Mouse (Mus musculus) forebrain, postnatal 0 days (tissue): ENCODE measurements at regions not wholly inside any gene's neighbourhood (a gene's known extent, or its start where the extent isn't known, plus 50 kb on each side); places are given as distances from the start of the nearest gene placed in this dataset.

Experiments
- ATAC-seq: fragments of 200-750 bp; cut with Nextera tagmentation; 2 replicates; pipeline ENCODE4 v1.8.0; 2017; ENCODE audit warnings: mild to moderate bottlenecking, moderate library complexity
- DNase-seq: peaks from one replicate; pipeline ENCODE4 v3.0.0-alpha.2; 2015
- H3K27ac ChIP-seq: fragments of 300-500 bp; sonication (generic); 2 replicates; pipeline ENCODE4 v1.5.1; 2014; ENCODE audit warnings: low read depth, mild to moderate bottlenecking, antibody characterized with exemption, low read length, moderate library complexity, mixed read lengths
- H3K27me3 ChIP-seq: fragments of 300-500 bp; sonication (generic); 2 replicates; pipeline ENCODE4 v1.6.1; 2014; ENCODE audit warnings: mild to moderate bottlenecking, low read length, mixed read lengths; ENCODE audit not compliant: insufficient read depth
- H3K36me3 ChIP-seq: fragments of 300-500 bp; sonication (generic); 2 replicates; pipeline ENCODE4 v1.6.1; 2014; ENCODE audit warnings: mild to moderate bottlenecking, moderate library complexity; ENCODE audit not compliant: insufficient read depth
- H3K4me1 ChIP-seq: fragments of 300-500 bp; sonication (generic); 2 replicates; pipeline ENCODE4 v1.6.1; 2014; ENCODE audit warnings: antibody characterized with exemption; ENCODE audit not compliant: insufficient read depth
- H3K4me2 ChIP-seq: fragments of 300-500 bp; sonication (generic); 2 replicates; pipeline ENCODE4 v1.6.1; 2014; ENCODE audit warnings: low read depth, mild to moderate bottlenecking, moderate library complexity
- H3K4me3 ChIP-seq: fragments of 300-500 bp; sonication (generic); 2 replicates; pipeline ENCODE4 v1.5.1; 2014; ENCODE audit warnings: low read depth, low read length, mixed read lengths
- H3K9ac ChIP-seq: fragments of 300-500 bp; sonication (generic); 2 replicates; pipeline ENCODE4 v1.6.1; 2014; ENCODE audit warnings: mild to moderate bottlenecking
- H3K9me3 ChIP-seq: fragments of 300-500 bp; sonication (generic); 2 replicates; pipeline ENCODE4 v1.6.1; 2016; ENCODE audit warnings: low read length
- CTCF ChIP-seq: sonication (generic); IDR thresholded peaks from 2 replicates; pipeline ENCODE4 v1.5.1; 2016; ENCODE audit warnings: antibody characterized with exemption, control low read depth, low read depth
- WGBS: fragments of 180-500 bp; shearing (Covaris S2); extraction: QIAGEN DNeasy Blood & Tissue Kit; methylation state at CpG from one replicate; pipeline ENCODE4 v1.1.7; 2014; 5-methylcytosine and 5-hydroxymethylcytosine counted together

GRCm38 (mm10) chr10:96971810-96972209 is 355.0 kb downstream of the Btg1 start:
- no peak overlapping the region for H3K4me3 ChIP-seq
- H3K27me3 ChIP-seq: no peaks in the 10 kb centered on the region
- no peak overlapping the region for H3K27ac ChIP-seq
- no peak overlapping the region for H3K9ac ChIP-seq
- WGBS: 90% methylated on average over 3 of the region's 3 CpGs
- no peak overlapping the region for H3K4me2 ChIP-seq
- H3K4me1 ChIP-seq: no peaks in the 10 kb centered on the region
- H3K9me3 ChIP-seq: no peaks in the 10 kb centered on the region
- TF ChIP-seq CTCF: no peak
- ATAC-seq: no peak
- no peaks in the 10 kb centered on the region for H3K36me3 ChIP-seq
- no peak for DNase-seq

GRCm38 (mm10) chr10:96974326-96974977 is 357.6 kb downstream of the Btg1 start:
- Histone ChIP-seq H3K4me3 (no peak overlapping the region), H3K27me3 (no peaks in the 10 kb centered on the region), H3K36me3 (no peaks in the 10 kb centered on the region), H3K4me1 (no peaks in the 10 kb centered on the region), H3K9ac (no peak overlapping the region), H3K4me2 (no peak overlapping the region), H3K9me3 (no peaks in the 10 kb centered on the region), H3K27ac (no peak overlapping the region)
- ATAC-seq (no peak), DNase-seq (no peak)
- WGBS: 86% methylated on average over 2 of the region's 2 CpGs
- no peak for TF ChIP-seq CTCF

- ATAC-seq: no peak
- H3K9me3 ChIP-seq: no peaks in the 10 kb centered on the region
- H3K4me1 ChIP-seq: 0 out of 2 replicates have a peak, but pooled peaks cover 4% of the 10 kb centered on the region
- H3K36me3 ChIP-seq: no peaks in the 10 kb centered on the region
- no peak for DNase-seq
- no peaks in the 10 kb centered on the region for H3K27me3 ChIP-seq
- H3K9ac ChIP-seq: no peak overlapping the region
- H3K4me2 ChIP-seq: no peak overlapping the region
- no peak overlapping the region for H3K4me3 ChIP-seq
- H3K27ac ChIP-seq: no peak overlapping the region
- TF ChIP-seq CTCF: no peak
Measured at GRCm38 (mm10) chr10:96976691-96977090, 359.9 kb downstream of the Btg1 start.

- no peak overlapping the region for H3K4me2 ChIP-seq
- no peaks in the 10 kb centered on the region for H3K27me3 ChIP-seq
- no peak overlapping the region for H3K9ac ChIP-seq
- TF ChIP-seq CTCF: no peak
- H3K4me1 ChIP-seq: 0 out of 2 replicates have a peak, but pooled peaks cover 4% of the 10 kb centered on the region
- H3K27ac ChIP-seq: 0 out of 2 replicates have a peak overlapping the region, but pooled peaks have one; percentile 59
- no peak; the same call in 1 of the 2 replicates for ATAC-seq
- WGBS: 6% methylated on average over 3 of the region's 3 CpGs
- peak; percentile 44 for DNase-seq
- H3K36me3 ChIP-seq: no peaks in the 10 kb centered on the region
- no peak overlapping the region for H3K4me3 ChIP-seq
- no peaks in the 10 kb centered on the region for H3K9me3 ChIP-seq
Measured at GRCm38 (mm10) chr10:96980494-96980831, 363.7 kb downstream of the Btg1 start.

- H3K4me3 ChIP-seq: no peak overlapping the region
- H3K36me3 ChIP-seq: no peaks in the 10 kb centered on the region
- H3K4me2 ChIP-seq: no peak overlapping the region
- 0 out of 2 replicates have a peak, but pooled peaks cover 4% of the 10 kb centered on the region for H3K4me1 ChIP-seq
- ATAC-seq (peak; percentile 88), DNase-seq (peak; percentile 56)
- no peaks in the 10 kb centered on the region for H3K27me3 ChIP-seq
- H3K9me3 ChIP-seq: no peaks in the 10 kb centered on the region
- WGBS: 11% methylated on average over 9 of the region's 9 CpGs
- TF ChIP-seq CTCF: no peak
- no peak overlapping the region for H3K9ac ChIP-seq
- peak overlapping the region; percentile 59 for H3K27ac ChIP-seq
Measured at GRCm38 (mm10) chr10:96980832-96981515, 364.2 kb downstream of the Btg1 start.

GRCm38 (mm10) chr10:96981516-96981869 is 364.7 kb downstream of the Btg1 start:
- Histone ChIP-seq H3K36me3 (no peaks in the 10 kb centered on the region), H3K4me3 (no peak overlapping the region), H3K4me1 (0 out of 2 replicates have a peak, but pooled peaks cover 4% of the 10 kb centered on the region), H3K9ac (no peak overlapping the region), H3K27ac (peak overlapping the region; percentile 59; the same call in 1 of the 2 replicates), H3K4me2 (no peak overlapping the region), H3K9me3 (no peaks in the 10 kb centered on the region), H3K27me3 (no peaks in the 10 kb centered on the region)
- ATAC-seq (no peak), DNase-seq (no peak)
- WGBS: 64% methylated on average over 2 of the region's 2 CpGs
- no peak for TF ChIP-seq CTCF

GRCm38 (mm10) chr10:97000871-97001270 is 384.1 kb downstream of the Btg1 start:
- TF ChIP-seq CTCF: no peak
- no peak overlapping the region for H3K9ac ChIP-seq
- H3K27me3 ChIP-seq: no peaks in the 10 kb centered on the region
- H3K36me3 ChIP-seq: no peaks in the 10 kb centered on the region
- H3K4me3 ChIP-seq: no peak overlapping the region
- no peaks in the 10 kb centered on the region for H3K9me3 ChIP-seq
- DNase-seq (no peak), ATAC-seq (no peak)
- no peak overlapping the region for H3K27ac ChIP-seq
- no peaks in the 10 kb centered on the region for H3K4me1 ChIP-seq
- no peak overlapping the region for H3K4me2 ChIP-seq
